Mouse (Mus musculus) forebrain, embryonic 16.5 days (tissue): Measurements from ENCODE around the gene Fxyd3. TPM values are rescaled to one million over a fixed set of nuclear protein-coding genes. Genes with fewer than 3 reads are reported as not detected.

Experiments
- ATAC-seq: fragments of 200-750 bp; cut with Nextera tagmentation; 2 replicates; pipeline ENCODE4 v1.8.0; 2017; ENCODE audit warnings: mild to moderate bottlenecking, moderate library complexity
- H3K27ac ChIP-seq: fragments of 300-500 bp; sonication (generic); 2 replicates; pipeline ENCODE4 v1.5.1; 2014; ENCODE audit warnings: low read length, control low read depth
- H3K27me3 ChIP-seq: fragments of 300-500 bp; sonication (generic); replicated peaks from 2 replicates; pipeline ENCODE4 v1.6.1; 2014; ENCODE audit warnings: low read length; ENCODE audit not compliant: control insufficient read depth, insufficient read depth
- H3K36me3 ChIP-seq: fragments of 300-500 bp; sonication (generic); 2 replicates; pipeline ENCODE4 v1.6.1; 2014; ENCODE audit not compliant: control insufficient read depth, insufficient read depth
- H3K4me1 ChIP-seq: fragments of 300-500 bp; sonication (generic); replicated peaks from 2 replicates; pipeline ENCODE4 v1.6.1; 2014; ENCODE audit warnings: low read length; ENCODE audit not compliant: control insufficient read depth, insufficient read depth
- H3K4me2 ChIP-seq: fragments of 300-500 bp; sonication (generic); 2 replicates; pipeline ENCODE4 v1.6.1; 2014; ENCODE audit warnings: mild to moderate bottlenecking, low read length, control low read depth
- H3K4me3 ChIP-seq: fragments of 300-500 bp; sonication (generic); replicated peaks from 2 replicates; pipeline ENCODE4 v1.5.1; 2014; ENCODE audit warnings: mild to moderate bottlenecking, low read length, control low read depth
- H3K9ac ChIP-seq: fragments of 300-500 bp; sonication (generic); replicated peaks from 2 replicates; pipeline ENCODE4 v1.6.1; 2014; ENCODE audit warnings: low read depth, low read length, control low read depth
- H3K9me3 ChIP-seq: fragments of 300-500 bp; sonication (generic); 2 replicates; pipeline ENCODE4 v1.6.1; 2016; ENCODE audit warnings: low read length; ENCODE audit not compliant: control insufficient read depth
- WGBS: fragments of 180-500 bp; shearing (Covaris S2); extraction: QIAGEN DNeasy Blood & Tissue Kit; methylation state at CpG from one replicate; pipeline ENCODE4 v1.1.7; 2014; 5-methylcytosine and 5-hydroxymethylcytosine counted together
- polyA plus RNA-seq: library from polyadenylated mRNA; unstranded; fragments of >200 nt; fragmentation: Nextera tagmentation; extraction: Ambion mirVana; gene quantifications from 2 replicates; pipeline ENCODE4 v1.2.1, GENCODE M21; 2015

The Fxyd3 gene
- polyA plus RNA-seq, 1 experiment from 2014 or later: 0.15 TPM

DNA sequence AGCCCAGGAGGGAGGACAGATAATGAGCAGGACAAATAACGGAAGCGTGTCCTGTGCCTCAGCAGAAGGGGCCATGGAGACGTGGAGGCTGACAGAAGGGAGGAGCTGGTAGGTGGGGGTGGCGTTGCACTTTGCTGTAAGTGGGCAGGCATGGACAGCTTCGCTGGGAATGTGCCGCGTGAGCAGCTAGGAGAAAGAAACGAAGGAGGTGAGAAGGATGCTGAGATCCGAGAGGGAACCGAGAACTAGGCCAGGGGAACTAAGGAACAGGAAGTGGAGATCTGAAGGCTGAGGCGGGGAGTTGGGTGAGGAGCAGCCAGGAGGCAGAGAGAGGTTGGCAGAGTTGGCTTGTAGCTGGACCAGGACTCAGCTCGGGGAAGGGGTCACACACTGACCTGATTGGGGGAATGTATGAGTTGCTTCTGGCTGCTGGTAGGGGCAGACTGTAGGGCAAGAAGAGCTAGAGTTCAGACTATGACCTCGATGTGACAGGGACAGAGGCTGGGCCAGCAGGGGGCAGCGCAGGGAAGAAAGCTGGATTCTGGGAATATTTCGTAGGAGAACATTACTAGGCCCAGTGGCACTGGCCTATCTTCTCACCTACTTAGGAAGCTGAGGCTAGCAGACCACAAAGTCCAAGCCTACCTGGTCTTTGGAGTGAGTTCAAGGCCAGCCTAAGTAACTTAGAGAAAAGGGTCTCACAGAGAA is 28.7 kb upstream of the Fxyd3 start:
- H3K4me1 ChIP-seq: no peaks in the 10 kb centered on the region
- no peaks in the 10 kb centered on the region for H3K27me3 ChIP-seq
- no peaks in the 10 kb centered on the region for H3K9me3 ChIP-seq
- ATAC-seq: no peak
- no peak overlapping the region for H3K4me3 ChIP-seq
- no peaks in the 10 kb centered on the region for H3K36me3 ChIP-seq
- H3K9ac ChIP-seq: no peak overlapping the region
- no peak overlapping the region for H3K4me2 ChIP-seq
- 72% methylated on average over 15 of the region's 15 CpGs for WGBS
- no peak overlapping the region for H3K27ac ChIP-seq

- no peaks in the 10 kb centered on the region for H3K36me3 ChIP-seq
- no peak overlapping the region for H3K27ac ChIP-seq
- 84% methylated on average over 14 of the region's 14 CpGs for WGBS
- H3K4me1 ChIP-seq: no peaks in the 10 kb centered on the region
- ATAC-seq: no peak
- no peak overlapping the region for H3K4me3 ChIP-seq
- H3K4me2 ChIP-seq: no peak overlapping the region
- no peaks in the 10 kb centered on the region for H3K27me3 ChIP-seq
- no peak overlapping the region for H3K9ac ChIP-seq
- no peaks in the 10 kb centered on the region for H3K9me3 ChIP-seq
Observed at GRCm38 (mm10) chr7:31100786-31101185, 24.3 kb upstream of the Fxyd3 start.

- WGBS: 87% methylated on average over 6 of the region's 6 CpGs
- Histone ChIP-seq H3K4me1 (no peaks in the 10 kb centered on the region), H3K9me3 (no peaks in the 10 kb centered on the region), H3K9ac (no peak overlapping the region), H3K4me3 (no peak overlapping the region), H3K4me2 (no peak overlapping the region), H3K27ac (no peak overlapping the region), H3K36me3 (no peaks in the 10 kb centered on the region), H3K27me3 (no peaks in the 10 kb centered on the region)
- ATAC-seq: no peak
Observed at GRCm38 (mm10) chr7:31099612-31099982, 23.1 kb upstream of the Fxyd3 start.

- no peak overlapping the region for H3K27ac ChIP-seq
- no peaks in the 10 kb centered on the region for H3K27me3 ChIP-seq
- no peak overlapping the region for H3K4me3 ChIP-seq
- WGBS: 78% methylated on average over 22 of the region's 22 CpGs
- no peaks in the 10 kb centered on the region for H3K4me1 ChIP-seq
- no peak overlapping the region for H3K9ac ChIP-seq
- no peaks in the 10 kb centered on the region for H3K9me3 ChIP-seq
- no peak for ATAC-seq
- no peaks in the 10 kb centered on the region for H3K36me3 ChIP-seq
- H3K4me2 ChIP-seq: no peak overlapping the region
Observed at GRCm38 (mm10) chr7:31098697-31099611, 22.4 kb upstream of the Fxyd3 start.

DNA sequence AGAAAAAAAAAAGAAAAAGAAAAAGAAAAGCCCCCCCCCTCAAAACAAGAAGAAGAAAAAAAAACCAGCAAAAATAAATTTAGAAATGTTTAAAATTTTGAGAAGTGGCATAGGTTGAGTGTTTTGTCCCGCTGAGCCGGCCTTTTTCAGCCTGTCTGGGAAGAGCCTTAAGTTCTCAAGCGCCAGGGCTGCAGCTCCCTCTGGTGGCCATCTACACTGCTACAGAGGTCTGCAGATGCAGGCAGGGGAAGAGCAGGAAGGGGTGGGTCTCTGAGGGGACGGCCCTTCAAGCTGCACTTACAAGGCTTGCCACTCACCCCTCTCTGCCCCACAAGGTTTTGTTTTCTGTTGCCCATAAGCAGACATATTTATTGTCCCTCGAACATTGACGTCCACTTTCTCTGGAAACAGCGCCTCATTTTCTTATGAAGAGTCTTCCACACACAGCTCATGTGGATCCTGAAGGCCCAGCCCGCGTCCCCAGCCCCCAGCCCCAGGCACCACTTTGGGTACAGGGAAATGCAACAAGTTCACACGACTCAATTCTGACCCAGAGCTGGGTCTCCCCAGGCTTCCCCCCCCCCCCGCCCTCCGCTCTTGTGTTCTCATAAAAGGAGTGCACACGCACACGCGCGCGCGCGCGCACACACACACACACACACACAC is 21.2 kb upstream of the Fxyd3 start:
- ATAC-seq: peak; percentile 97
- WGBS: 49% methylated on average over 19 of the region's 20 CpGs

GRCm38 (mm10) chr7:31096892-31097564 is 20.5 kb upstream of the Fxyd3 start:
- H3K27me3 ChIP-seq: no peaks in the 10 kb centered on the region
- 71% methylated on average over 9 of the region's 9 CpGs for WGBS
- no peak overlapping the region for H3K27ac ChIP-seq
- no peaks in the 10 kb centered on the region for H3K9me3 ChIP-seq
- no peak for ATAC-seq
- H3K36me3 ChIP-seq: no peaks in the 10 kb centered on the region
- H3K9ac ChIP-seq: no peak overlapping the region
- H3K4me2 ChIP-seq: no peak overlapping the region
- H3K4me1 ChIP-seq: 0 out of 2 replicates have a peak, but pooled peaks cover 3% of the 10 kb centered on the region
- no peak overlapping the region for H3K4me3 ChIP-seq

More for the DNA sequence above, 21.2 kb upstream of the Fxyd3 start:
- no peaks in the 10 kb centered on the region for H3K9me3 ChIP-seq
- 0 out of 2 replicates have a peak overlapping the region, but pooled peaks have one; percentile 7 for H3K9ac ChIP-seq
- H3K4me1 ChIP-seq: 0 out of 2 replicates have a peak, but pooled peaks cover 3% of the 10 kb centered on the region
- no peak overlapping the region for H3K27ac ChIP-seq
- peak overlapping the region; percentile 42 for H3K4me2 ChIP-seq
- H3K4me3 ChIP-seq: peak overlapping the region; percentile 27
- no peaks in the 10 kb centered on the region for H3K36me3 ChIP-seq
- no peaks in the 10 kb centered on the region for H3K27me3 ChIP-seq

- no peak overlapping the region for H3K4me2 ChIP-seq
- ATAC-seq: no peak
- H3K36me3 ChIP-seq: no peaks in the 10 kb centered on the region
- H3K27me3 ChIP-seq: no peaks in the 10 kb centered on the region; the same call in 1 of the 2 replicates
- WGBS: 24% methylated on average over 12 of the region's 12 CpGs
- H3K4me1 ChIP-seq: 0 out of 2 replicates have a peak, but pooled peaks cover 3% of the 10 kb centered on the region
- no peaks in the 10 kb centered on the region for H3K9me3 ChIP-seq
- no peak overlapping the region for H3K4me3 ChIP-seq
- H3K9ac ChIP-seq: no peak overlapping the region
- H3K27ac ChIP-seq: no peak overlapping the region
Observed at GRCm38 (mm10) chr7:31094774-31095501, 18.4 kb upstream of the Fxyd3 start.

DNA sequence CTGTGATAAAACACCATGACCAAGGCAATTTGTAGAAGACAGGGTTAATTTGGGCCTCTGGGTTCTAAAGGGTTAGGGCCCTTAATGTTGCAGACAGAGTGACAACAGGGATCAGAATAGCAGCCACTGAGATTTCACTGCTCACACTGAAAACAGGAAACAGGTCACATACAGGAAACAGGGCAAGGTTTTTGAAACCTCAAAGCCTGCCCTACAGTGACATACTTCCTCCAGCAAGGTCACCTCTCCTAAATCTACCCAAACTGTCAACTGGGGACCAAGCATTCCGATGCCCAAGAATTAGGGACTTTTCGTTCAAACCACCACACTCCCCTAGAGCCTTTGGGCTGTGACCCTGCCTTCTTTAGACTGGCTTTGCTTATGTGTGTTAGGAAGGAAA is 13.2 kb upstream of the Fxyd3 start:
- H3K27ac ChIP-seq: no peak overlapping the region
- 0 out of 2 replicates have a peak, but pooled peaks cover 3% of the 10 kb centered on the region for H3K4me1 ChIP-seq
- H3K9ac ChIP-seq: no peak overlapping the region
- H3K4me3 ChIP-seq: no peak overlapping the region
- no peak overlapping the region for H3K4me2 ChIP-seq
- H3K36me3 ChIP-seq: no peaks in the 10 kb centered on the region
- WGBS: 89% methylated on average over 2 of the region's 2 CpGs
- no peaks in the 10 kb centered on the region; the same call in 1 of the 2 replicates for H3K27me3 ChIP-seq
- no peaks in the 10 kb centered on the region for H3K9me3 ChIP-seq
- ATAC-seq: no peak
